Mouse (Mus musculus): ENCODE results near the gene Wdr20. TPM values are rescaled to one million over a fixed set of nuclear protein-coding genes. Genes with fewer than 3 reads are reported as not detected.
A peak's percentile ranks its signal among the peaks of the same experiment; 100 is the strongest.

Wdr20 gene
- total and polyA plus RNA-seq, 3 experiments, result 17.9 to 26.2 (median 22.8) TPM

DNA sequence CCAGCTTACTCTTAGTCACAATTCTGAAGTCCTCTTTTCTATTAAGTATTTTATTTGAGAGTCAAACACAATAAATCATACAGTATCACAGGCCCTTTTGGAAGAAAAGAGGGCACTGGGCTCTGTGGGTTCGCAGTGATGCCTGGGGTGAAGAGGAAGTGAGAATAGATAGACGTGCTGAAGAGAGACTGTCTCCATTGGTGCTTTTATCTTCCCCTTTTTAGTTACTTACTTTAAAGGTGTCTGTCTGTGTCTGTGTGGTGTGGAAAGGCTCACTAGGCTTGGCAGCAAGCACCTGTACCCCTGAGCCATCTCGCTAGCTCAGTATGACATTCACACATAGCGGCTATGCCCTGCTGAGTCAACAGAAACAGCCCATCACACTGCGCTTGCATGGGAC lies 40.1 kb downstream of the Wdr20 start (continued):
- TF ChIP-seq PAX5 (IDR thresholded peaks at IDR 0.05; ENCODE audit: low read length), result no peak
- TF ChIP-seq SMC3 (IDR thresholded peaks at IDR 0.05; ENCODE audit: low read depth, low read length), result no peak
- peak; percentile 89 for TF ChIP-seq MAFK (IDR thresholded peaks at IDR 0.05; ENCODE audit: insufficient replicate concordance, low read length)
- TF ChIP-seq E2F4 (IDR thresholded peaks at IDR 0.05; ENCODE audit: insufficient replicate concordance, low read depth, low read length), result no peak
- no peak for TF ChIP-seq POLR2AphosphoS2 (IDR thresholded peaks at IDR 0.05; ENCODE audit: low read depth, low read length)
- TF ChIP-seq MAX (IDR thresholded peaks at IDR 0.05; ENCODE audit: low read length), result no peak
- TF ChIP-seq CHD2 (IDR thresholded peaks at IDR 0.05; ENCODE audit: low read length), result no peak
- TF ChIP-seq MAZ (IDR thresholded peaks at IDR 0.05; ENCODE audit: low read depth, low read length), result no peak
- TF ChIP-seq MXI1 (IDR thresholded peaks at IDR 0.05; ENCODE audit: low read depth, low read length), result no peak

DNA sequence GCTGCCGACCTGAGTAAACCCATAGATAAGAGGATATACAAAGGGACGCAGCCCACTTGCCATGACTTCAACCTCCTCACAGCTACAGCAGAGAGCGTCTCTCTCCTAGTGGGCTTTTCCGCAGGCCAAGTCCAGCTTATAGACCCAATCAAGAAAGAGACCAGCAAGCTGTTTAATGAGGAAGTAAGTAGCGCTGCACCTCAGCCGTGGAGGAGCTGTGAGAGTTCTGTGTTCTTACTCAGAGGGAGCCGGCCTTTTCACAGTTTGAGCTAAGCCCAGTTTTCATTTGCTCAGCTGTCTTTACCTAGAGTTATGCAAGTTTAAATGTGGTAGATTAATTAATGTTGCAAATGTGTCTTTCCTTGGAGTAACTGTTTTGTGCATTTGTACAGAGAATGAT lies 41.6 kb downstream of the Wdr20 start:
- H3K9me3 ChIP-seq (replicated peaks; ENCODE audit: low read length), result no peaks in the 10 kb centered on the region
- H3K4me2 ChIP-seq (ENCODE audit: insufficient read depth, low read depth, poor library complexity, severe bottlenecking), result no peak overlapping the region
- DNase-seq (ENCODE audit: extremely low read depth), result peak; percentile 46
- no peak overlapping the region for H3K4me3 ChIP-seq (replicated peaks in 1 of 3; ENCODE audit: low read depth in 2 of 3, low read length in 2 of 3, poor library complexity in 1 of 3)
- no peak overlapping the region for H3K9ac ChIP-seq (ENCODE audit: insufficient read depth, low read depth)
- H3K27me3 ChIP-seq (replicated peaks), result no peaks in the 10 kb centered on the region
- H3K27ac ChIP-seq (ENCODE audit: insufficient read depth, low read depth), result no peak overlapping the region
- no peaks in the 10 kb centered on the region; the same call in none of the 2 replicates for H3K79me2 ChIP-seq (replicated peaks; ENCODE audit: control insufficient read depth, extremely low read depth, insufficient read depth, poor library complexity, severe bottlenecking)
- in situ Hi-C loops (cut with MboI; ENCODE audit: low pct_ligation_motif_present, low pct_unique_long_range_greater_than_20kb, low sequenced_read_pairs), result no loop called here
- peaks cover 19 to 58% of the 10 kb centered on the region in 2 experiments for H3K4me1 ChIP-seq (ENCODE audit: control insufficient read depth in 1 of 2, insufficient read depth in 2 of 2)
- peaks cover 20 to 37% of the 10 kb centered on the region in 2 experiments for H3K36me3 ChIP-seq (replicated peaks in 1 of 2; ENCODE audit: control insufficient read depth in 1 of 2, insufficient read depth in 1 of 2, low read length in 1 of 2)
- dilution Hi-C loops (cut with MboI; ENCODE audit: extremely low pct_ligation_motif_present, extremely low pct_unique_long_range_greater_than_20kb, low sequenced_read_pairs), result no loop called here
- TF ChIP-seq NRF1 (IDR thresholded peaks at IDR 0.05; ENCODE audit: low read depth, low read length), result no peak
- no peak for TF ChIP-seq RAD21 (IDR thresholded peaks at IDR 0.05; ENCODE audit: low read depth, low read length)
- no peak for TF ChIP-seq GABPA (IDR thresholded peaks at IDR 0.05; ENCODE audit: insufficient replicate concordance, low read depth, low read length)
- no peak for TF ChIP-seq ZC3H11A (IDR thresholded peaks at IDR 0.05; ENCODE audit: low read depth, low read length)
- TF ChIP-seq KAT2A (IDR thresholded peaks at IDR 0.05; ENCODE audit: insufficient replicate concordance, low read length), result no peak
- no peak for TF ChIP-seq MXI1 (IDR thresholded peaks at IDR 0.05; ENCODE audit: low read depth, low read length)
- no peak for TF ChIP-seq MEF2A (IDR thresholded peaks at IDR 0.05; ENCODE audit: borderline replicate concordance, low read depth, low read length)
- TF ChIP-seq EP300 (IDR thresholded peaks at IDR 0.05; ENCODE audit: low read length), result no peak

DNA sequence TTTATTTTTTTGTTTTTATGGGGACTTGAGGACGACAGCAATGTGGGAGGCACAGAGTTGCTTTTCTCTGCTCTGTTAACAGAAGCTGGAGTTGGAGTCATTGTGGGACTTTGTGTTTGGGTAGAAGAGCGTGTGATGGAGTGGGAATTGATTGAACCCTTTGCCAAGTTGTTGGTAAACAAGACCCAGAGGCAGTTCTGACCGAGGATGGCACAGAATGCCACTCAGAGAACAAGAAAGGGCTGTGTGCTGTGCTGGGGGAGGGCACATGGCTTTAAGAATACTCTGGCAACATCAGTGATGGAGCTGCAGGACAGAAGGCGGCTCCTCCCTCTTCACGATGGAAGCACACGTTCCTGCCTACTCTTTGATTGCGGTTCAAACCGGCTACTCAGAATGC lies 43.4 kb downstream of the Wdr20 start:
- no peaks in the 10 kb centered on the region for H3K27me3 ChIP-seq (replicated peaks)
- H3K79me2 ChIP-seq (replicated peaks; ENCODE audit: control insufficient read depth, extremely low read depth, insufficient read depth, poor library complexity, severe bottlenecking), result no peaks in the 10 kb centered on the region; the same call in none of the 2 replicates
- H3K4me3 ChIP-seq (replicated peaks in 1 of 3; ENCODE audit: low read depth in 2 of 3, low read length in 2 of 3, poor library complexity in 1 of 3), result no peak overlapping the region
- in situ Hi-C loops (cut with MboI; ENCODE audit: low pct_ligation_motif_present, low pct_unique_long_range_greater_than_20kb, low sequenced_read_pairs), result no loop called here
- no peak overlapping the region for H3K9ac ChIP-seq (ENCODE audit: insufficient read depth, low read depth)
- no peak overlapping the region for H3K27ac ChIP-seq (ENCODE audit: insufficient read depth, low read depth)
- H3K4me2 ChIP-seq (ENCODE audit: insufficient read depth, low read depth, poor library complexity, severe bottlenecking), result no peak overlapping the region
- H3K4me1 ChIP-seq (ENCODE audit: control insufficient read depth in 1 of 2, insufficient read depth in 2 of 2), result peaks cover 13 to 62% of the 10 kb centered on the region in 2 experiments
- no peak for TF ChIP-seq MAX (IDR thresholded peaks at IDR 0.05; ENCODE audit: low read length)
- no peak for TF ChIP-seq CHD2 (IDR thresholded peaks at IDR 0.05; ENCODE audit: low read length)
- TF ChIP-seq RCOR1 (conservative IDR thresholded peaks at IDR 0.05; ENCODE audit: low read depth, low read length), result no peak
- TF ChIP-seq UBTF (IDR thresholded peaks at IDR 0.05; ENCODE audit: low read depth, low read length), result no peak
- no peak for TF ChIP-seq ZC3H11A (IDR thresholded peaks at IDR 0.05; ENCODE audit: low read depth, low read length)
- no peak for TF ChIP-seq MXI1 (IDR thresholded peaks at IDR 0.05; ENCODE audit: low read depth, low read length)
- TF ChIP-seq KAT2A (IDR thresholded peaks at IDR 0.05; ENCODE audit: insufficient replicate concordance, low read length), result no peak
- TF ChIP-seq BHLHE40 (IDR thresholded peaks at IDR 0.05; ENCODE audit: low read depth, low read length), result no peak
- TF ChIP-seq MYC (IDR thresholded peaks at IDR 0.05; ENCODE audit: low read depth, low read length), result no peak
- TF ChIP-seq POLR2A (IDR thresholded peaks at IDR 0.05; ENCODE audit: low read depth, low read length), result no peak
- TF ChIP-seq ETS1 (conservative IDR thresholded peaks at IDR 0.05; ENCODE audit: low read depth, low read length), result no peak
- no peak for TF ChIP-seq CTCF (conservative IDR thresholded peaks at IDR 0.05 in 1 of 2, IDR thresholded peaks at IDR 0.05 in 1 of 2; ENCODE audit: low read depth in 2 of 2, low read length in 2 of 2)
- peaks cover 25 to 53% of the 10 kb centered on the region in 2 experiments for H3K36me3 ChIP-seq (replicated peaks in 1 of 2; ENCODE audit: control insufficient read depth in 1 of 2, insufficient read depth in 1 of 2, low read length in 1 of 2)
- DNase-seq (ENCODE audit: extremely low read depth), result no peak
- dilution Hi-C loops (cut with MboI; ENCODE audit: extremely low pct_ligation_motif_present, extremely low pct_unique_long_range_greater_than_20kb, low sequenced_read_pairs), result no loop called here
- no peaks in the 10 kb centered on the region for H3K9me3 ChIP-seq (replicated peaks; ENCODE audit: low read length)

All from CH12.LX (cell line).